Mouse (Mus musculus) neural tube, embryonic 15.5 days (tissue): ENCODE data around the gene Tomm20. TPM values are rescaled to one million over a fixed set of nuclear protein-coding genes. Genes with fewer than 3 reads are reported as not detected.

Source experiments
- ATAC-seq: fragments of 200-750 bp; cut with Nextera tagmentation; 2 replicates; pipeline ENCODE4 v1.8.0; 2017; ENCODE audit warnings: mild to moderate bottlenecking, moderate TSS enrichment, moderate library complexity; ENCODE audit not compliant: low FRiP score
- H3K27ac ChIP-seq: fragments of 300-500 bp; sonication (generic); replicated peaks from 2 replicates; pipeline ENCODE4 v1.5.1; 2015; ENCODE audit warnings: mild to moderate bottlenecking, inconsistent platforms
- H3K27me3 ChIP-seq: fragments of 300-500 bp; sonication (generic); replicated peaks from 2 replicates; pipeline ENCODE4 v1.6.1; 2015; ENCODE audit warnings: inconsistent platforms
- H3K36me3 ChIP-seq: fragments of 300-500 bp; sonication (generic); 2 replicates; pipeline ENCODE4 v1.6.1; 2015; ENCODE audit warnings: inconsistent platforms
- H3K4me1 ChIP-seq: fragments of 300-500 bp; sonication (generic); 2 replicates; pipeline ENCODE4 v1.6.1; 2015; ENCODE audit warnings: inconsistent platforms
- H3K4me2 ChIP-seq: fragments of 300-500 bp; sonication (generic); 2 replicates; pipeline ENCODE4 v1.6.1; 2015; ENCODE audit warnings: inconsistent platforms, mild to moderate bottlenecking, moderate library complexity
- H3K4me3 ChIP-seq: fragments of 300-500 bp; sonication (generic); replicated peaks from 2 replicates; pipeline ENCODE4 v1.5.1; 2015; ENCODE audit warnings: mild to moderate bottlenecking, inconsistent platforms
- H3K9ac ChIP-seq: fragments of 300-500 bp; sonication (generic); replicated peaks from 2 replicates; pipeline ENCODE4 v1.6.1; 2015; ENCODE audit warnings: mild to moderate bottlenecking, inconsistent platforms
- H3K9me3 ChIP-seq: fragments of 300-500 bp; sonication (generic); replicated peaks from 2 replicates; pipeline ENCODE4 v1.6.1; 2016; ENCODE audit warnings: inconsistent platforms
- WGBS: fragments of 180-500 bp; shearing (Covaris S2); methylation state at CpG from one replicate; pipeline ENCODE4 v1.1.7; 2015; ENCODE audit warnings: mixed read lengths; 5-methylcytosine and 5-hydroxymethylcytosine counted together
- polyA plus RNA-seq: library from polyadenylated mRNA; unstranded; fragments of >200 nt; fragmentation: Nextera tagmentation; extraction: Ambion mirVana; gene quantifications from 2 replicates; pipeline ENCODE4 v1.2.1, GENCODE M21; 2015

Gene Tomm20
- polyA plus RNA-seq, 1 experiment from 2014 or later: 225 TPM

DNA sequence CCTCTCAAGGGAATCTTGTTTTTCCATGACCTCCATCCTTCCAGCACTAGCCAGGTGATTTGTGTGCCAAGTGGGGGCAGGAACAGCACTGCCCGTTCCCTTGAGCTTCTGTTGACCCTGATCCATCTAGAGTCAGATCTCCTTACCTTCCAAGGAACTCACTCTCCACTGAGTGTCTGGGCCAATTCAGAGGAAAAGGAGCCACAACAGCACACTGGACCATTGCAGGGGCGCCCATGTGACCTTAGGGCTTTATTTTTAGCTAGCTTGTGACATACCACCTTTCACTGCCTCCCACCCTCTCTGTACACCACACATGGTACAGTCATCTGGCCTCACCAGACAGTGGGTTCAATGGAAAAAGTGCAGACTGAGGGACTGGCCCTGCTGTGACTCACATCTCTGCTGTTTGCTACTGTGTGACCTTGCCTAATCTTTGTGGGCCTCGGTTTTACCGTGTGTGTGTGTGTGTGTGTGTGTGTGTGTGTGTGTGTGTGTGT, 64.0 kb downstream of the Tomm20 start:
- no peaks in the 10 kb centered on the region for H3K36me3 ChIP-seq
- no peak overlapping the region for H3K9ac ChIP-seq
- no peak overlapping the region for H3K4me3 ChIP-seq
- no peak overlapping the region for H3K4me2 ChIP-seq
- H3K27ac ChIP-seq: no peak overlapping the region
- H3K4me1 ChIP-seq: peaks cover 20% of the 10 kb centered on the region
- 75% methylated on average over 4 of the region's 4 CpGs for whole genome bisulfite sequencing
- no peaks in the 10 kb centered on the region for H3K27me3 ChIP-seq
- no peaks in the 10 kb centered on the region for H3K9me3 ChIP-seq
- ATAC-seq: no peak

Other genes starting within 250 kb of the Tomm20 start
- gene Rbm34, start 25.2 kb upstream of the Tomm20 start, polyA plus RNA-seq: 24.1 and 24.7 TPM in 2 replicates
- 16.1 and 17.0 TPM in 2 replicates for gene Pard3, start 118.0 kb upstream of the Tomm20 start, polyA plus RNA-seq